Mouse (Mus musculus): ENCODE data around the gene Krt16. TPM values are rescaled to one million over a fixed set of nuclear protein-coding genes. Genes with fewer than 3 reads are reported as not detected.

Krt16 gene
- polyA plus RNA-seq (2014; fragmentation: Nextera tagmentation; extraction: Ambion mirVana): not detected in 2 replicates

DNA sequence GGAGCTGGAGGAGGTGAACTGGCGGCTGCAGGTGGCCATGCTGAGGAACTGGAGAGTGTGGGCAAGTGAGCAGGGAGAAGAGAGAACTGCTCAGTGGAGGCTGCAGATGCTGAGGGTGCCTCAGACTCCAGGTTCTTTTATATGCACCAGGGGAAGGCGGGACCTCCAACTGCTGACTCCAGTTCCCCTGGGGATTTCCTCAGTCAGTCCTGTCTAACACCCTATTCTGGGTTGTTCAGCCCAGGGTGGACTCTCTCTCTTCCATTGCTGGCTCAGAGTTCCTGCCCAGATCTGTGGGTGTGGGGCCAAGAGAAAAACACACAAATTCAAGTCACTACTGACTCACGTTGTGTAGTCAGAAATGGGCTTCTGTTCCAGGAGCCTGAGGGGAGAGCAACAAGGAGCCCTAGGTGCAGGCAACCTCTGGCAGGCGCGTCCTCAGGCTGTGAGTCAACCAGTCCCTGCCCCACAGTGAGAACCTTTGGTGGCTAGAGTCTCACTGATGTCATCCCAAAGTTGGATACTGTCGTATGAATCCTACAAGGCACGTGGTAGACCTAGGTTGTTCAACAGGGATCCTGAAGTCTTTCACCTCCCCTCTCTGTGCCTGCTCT lies at the start of gene Krt16:
Gene Krt16 (minus strand): TSS at position 51 of the 614 bp plus-strand sequence.
- Histone ChIP-seq H3K9me3 (ENCODE audit: control insufficient read depth, low read length) (no peaks in the 10 kb centered on the region), H3K4me1 (replicated peaks; ENCODE audit: control insufficient read depth, insufficient read depth, low read length) (no peaks in the 10 kb centered on the region), H3K9ac (no peak within 1 kb of the TSS), H3K4me2 (replicated peaks) (no peak within 1 kb of the TSS), H3K4me3 (replicated peaks; ENCODE audit: low read length) (no peak within 1 kb of the TSS), H3K27ac (no peak within 1 kb of the TSS), H3K36me3 (replicated peaks; ENCODE audit: control insufficient read depth, insufficient read depth) (no peaks in the 10 kb centered on the region), H3K27me3 (ENCODE audit: control insufficient read depth, insufficient read depth, low read length) (no peaks in the 10 kb centered on the region)
- no peak for ATAC-seq (ENCODE audit: low FRiP score)
- 81% methylated on average over 7 of the region's 7 CpGs for WGBS
- DNase-seq (ENCODE audit: low spot score): no peak

- Histone ChIP-seq H3K9ac (no peak overlapping the region), H3K4me3 (replicated peaks; ENCODE audit: low read length) (no peak overlapping the region), H3K36me3 (replicated peaks; ENCODE audit: control insufficient read depth, insufficient read depth) (no peaks in the 10 kb centered on the region), H3K27ac (no peak overlapping the region), H3K9me3 (ENCODE audit: control insufficient read depth, low read length) (no peaks in the 10 kb centered on the region), H3K4me1 (replicated peaks; ENCODE audit: control insufficient read depth, insufficient read depth, low read length) (no peaks in the 10 kb centered on the region), H3K27me3 (ENCODE audit: control insufficient read depth, insufficient read depth, low read length) (no peaks in the 10 kb centered on the region; the same call in 1 of the 2 replicates), H3K4me2 (replicated peaks) (peak overlapping the region; percentile 28)
- WGBS: 45% methylated on average over 5 of the region's 5 CpGs
- ATAC-seq (ENCODE audit: low FRiP score) (no peak), DNase-seq (ENCODE audit: low spot score) (no peak)
Observed at GRCm38 (mm10) chr11:100297801-100298200, 49.1 kb upstream of the Krt16 start.

GRCm38 (mm10) chr11:100295308-100295707 lies 46.6 kb upstream of the Krt16 start:
- WGBS: 6% methylated on average over 10 of the region's 10 CpGs
- Histone ChIP-seq H3K4me3 (replicated peaks; ENCODE audit: low read length) (no peak overlapping the region), H3K36me3 (replicated peaks; ENCODE audit: control insufficient read depth, insufficient read depth) (no peaks in the 10 kb centered on the region), H3K9ac (no peak overlapping the region), H3K4me1 (replicated peaks; ENCODE audit: control insufficient read depth, insufficient read depth, low read length) (no peaks in the 10 kb centered on the region), H3K27ac (no peak overlapping the region), H3K4me2 (replicated peaks) (no peak overlapping the region), H3K9me3 (ENCODE audit: control insufficient read depth, low read length) (no peaks in the 10 kb centered on the region), H3K27me3 (ENCODE audit: control insufficient read depth, insufficient read depth, low read length) (no peaks in the 10 kb centered on the region)
- ATAC-seq (ENCODE audit: low FRiP score) (no peak; the same call in 1 of the 2 replicates), DNase-seq (ENCODE audit: low spot score) (peak; percentile 89)

DNA sequence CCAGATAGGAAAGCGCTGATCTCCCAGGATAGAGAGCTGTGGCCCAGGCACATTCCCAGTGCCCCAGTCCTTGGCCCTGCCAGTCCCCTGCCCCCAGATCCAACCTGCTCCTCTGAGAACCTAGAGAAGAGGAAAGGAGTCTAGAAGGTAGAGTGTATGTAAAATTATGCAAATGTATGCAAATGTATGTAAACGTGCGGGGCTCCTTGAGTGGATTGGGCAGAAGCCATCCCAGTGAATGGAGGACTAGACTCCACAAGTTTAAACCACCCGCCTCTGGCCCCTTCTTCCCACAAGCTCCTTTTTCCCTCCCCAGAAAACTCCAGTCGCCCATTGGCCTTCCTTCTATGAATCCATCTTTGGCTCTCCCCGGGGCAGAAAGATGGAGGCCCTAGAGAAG lies 44.2 kb upstream of the Krt16 start:
- H3K27ac ChIP-seq: no peak overlapping the region
- no peak for DNase-seq (ENCODE audit: low spot score)
- 47% methylated on average over 6 of the region's 6 CpGs for WGBS
- no peaks in the 10 kb centered on the region for H3K36me3 ChIP-seq (replicated peaks; ENCODE audit: control insufficient read depth, insufficient read depth)
- H3K4me2 ChIP-seq (replicated peaks): no peak overlapping the region
- H3K27me3 ChIP-seq (ENCODE audit: control insufficient read depth, insufficient read depth, low read length): no peaks in the 10 kb centered on the region
- H3K4me1 ChIP-seq (replicated peaks; ENCODE audit: control insufficient read depth, insufficient read depth, low read length): no peaks in the 10 kb centered on the region
- no peak for ATAC-seq (ENCODE audit: low FRiP score)
- no peak overlapping the region for H3K9ac ChIP-seq
- no peaks in the 10 kb centered on the region for H3K9me3 ChIP-seq (ENCODE audit: control insufficient read depth, low read length)
- H3K4me3 ChIP-seq (replicated peaks; ENCODE audit: low read length): no peak overlapping the region

DNA sequence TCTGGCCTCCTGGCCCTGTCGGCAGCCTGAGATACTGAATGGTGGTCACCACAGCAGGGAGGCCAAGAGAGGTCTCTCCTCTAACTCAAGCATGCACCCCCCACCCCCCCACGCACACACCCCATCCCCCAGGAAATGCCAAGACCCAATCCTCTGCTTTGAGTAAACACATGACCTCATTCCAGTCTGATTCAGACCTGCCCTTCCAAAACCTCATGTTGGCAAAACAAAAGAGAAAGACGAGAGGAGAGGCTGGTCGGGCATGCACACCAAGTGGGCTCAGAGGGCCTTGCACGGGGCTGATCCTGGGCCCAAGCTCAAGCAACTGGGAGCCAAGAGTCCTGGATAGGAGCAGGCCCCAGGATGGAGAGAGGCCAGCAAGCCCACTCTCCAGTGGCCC lies 41.5 kb upstream of the Krt16 start:
- Histone ChIP-seq H3K36me3 (replicated peaks; ENCODE audit: control insufficient read depth, insufficient read depth) (no peaks in the 10 kb centered on the region), H3K27me3 (ENCODE audit: control insufficient read depth, insufficient read depth, low read length) (no peaks in the 10 kb centered on the region), H3K9ac (no peak overlapping the region), H3K27ac (no peak overlapping the region), H3K4me1 (replicated peaks; ENCODE audit: control insufficient read depth, insufficient read depth, low read length) (no peaks in the 10 kb centered on the region), H3K4me2 (replicated peaks) (no peak overlapping the region), H3K4me3 (replicated peaks; ENCODE audit: low read length) (no peak overlapping the region), H3K9me3 (ENCODE audit: control insufficient read depth, low read length) (no peaks in the 10 kb centered on the region)
- ATAC-seq (ENCODE audit: low FRiP score): no peak
- DNase-seq (ENCODE audit: low spot score): no peak
- WGBS: 52% methylated on average over 5 of the region's 5 CpGs

GRCm38 (mm10) chr11:100288942-100289341 lies 40.2 kb upstream of the Krt16 start:
- H3K27ac ChIP-seq: no peak overlapping the region
- no peaks in the 10 kb centered on the region for H3K4me1 ChIP-seq (replicated peaks; ENCODE audit: control insufficient read depth, insufficient read depth, low read length)
- no peak overlapping the region for H3K4me2 ChIP-seq (replicated peaks)
- DNase-seq (ENCODE audit: low spot score) (no peak), ATAC-seq (ENCODE audit: low FRiP score) (no peak)
- no peak overlapping the region for H3K9ac ChIP-seq
- H3K4me3 ChIP-seq (replicated peaks; ENCODE audit: low read length): no peak overlapping the region
- H3K36me3 ChIP-seq (replicated peaks; ENCODE audit: control insufficient read depth, insufficient read depth): no peaks in the 10 kb centered on the region
- WGBS: 82% methylated on average over 6 of the region's 6 CpGs
- no peaks in the 10 kb centered on the region for H3K9me3 ChIP-seq (ENCODE audit: control insufficient read depth, low read length)
- H3K27me3 ChIP-seq (ENCODE audit: control insufficient read depth, insufficient read depth, low read length): no peaks in the 10 kb centered on the region

- Histone ChIP-seq H3K4me1 (replicated peaks; ENCODE audit: control insufficient read depth, insufficient read depth, low read length) (no peaks in the 10 kb centered on the region), H3K9me3 (ENCODE audit: control insufficient read depth, low read length) (no peaks in the 10 kb centered on the region), H3K4me2 (replicated peaks) (no peak overlapping the region), H3K27ac (no peak overlapping the region), H3K27me3 (ENCODE audit: control insufficient read depth, insufficient read depth, low read length) (no peaks in the 10 kb centered on the region), H3K36me3 (replicated peaks; ENCODE audit: control insufficient read depth, insufficient read depth) (no peaks in the 10 kb centered on the region), H3K4me3 (replicated peaks; ENCODE audit: low read length) (no peak overlapping the region), H3K9ac (no peak overlapping the region)
- DNase-seq (ENCODE audit: low spot score) (no peak), ATAC-seq (ENCODE audit: low FRiP score) (no peak)
- 26% methylated on average over 10 of the region's 10 CpGs for WGBS
Observed at GRCm38 (mm10) chr11:100287024-100287423, 38.3 kb upstream of the Krt16 start.

DNA sequence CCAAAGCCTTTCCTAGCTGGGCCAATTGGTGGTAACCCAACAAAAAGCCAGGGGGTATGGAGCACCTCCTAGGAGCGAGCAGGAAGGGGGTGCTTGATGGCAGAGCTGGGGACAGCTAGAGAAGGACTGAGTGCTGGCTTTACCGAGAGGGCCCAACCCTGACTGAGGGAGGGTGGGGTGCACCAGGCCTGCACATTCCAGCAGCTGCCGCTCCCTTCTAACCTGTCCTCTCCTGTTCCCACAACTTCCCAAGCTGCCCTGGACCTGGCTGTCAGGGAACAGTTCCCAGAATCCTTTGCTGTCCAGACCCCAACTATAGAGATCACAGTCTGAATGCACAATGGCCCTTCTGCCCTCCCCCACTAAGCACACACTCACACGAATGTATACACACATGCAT lies 36.3 kb upstream of the Krt16 start:
- no peak for ATAC-seq (ENCODE audit: low FRiP score)
- WGBS: 83% methylated on average over 4 of the region's 4 CpGs
- Histone ChIP-seq H3K9ac (no peak overlapping the region), H3K4me2 (replicated peaks) (no peak overlapping the region), H3K27me3 (ENCODE audit: control insufficient read depth, insufficient read depth, low read length) (no peaks in the 10 kb centered on the region), H3K4me3 (replicated peaks; ENCODE audit: low read length) (no peak overlapping the region), H3K27ac (no peak overlapping the region), H3K4me1 (replicated peaks; ENCODE audit: control insufficient read depth, insufficient read depth, low read length) (no peaks in the 10 kb centered on the region), H3K9me3 (ENCODE audit: control insufficient read depth, low read length) (no peaks in the 10 kb centered on the region), H3K36me3 (replicated peaks; ENCODE audit: control insufficient read depth, insufficient read depth) (no peaks in the 10 kb centered on the region)
- DNase-seq (ENCODE audit: low spot score): no peak

GRCm38 (mm10) chr11:100282549-100282948 lies 33.8 kb upstream of the Krt16 start:
- Histone ChIP-seq H3K4me3 (replicated peaks; ENCODE audit: low read length) (no peak overlapping the region), H3K9me3 (ENCODE audit: control insufficient read depth, low read length) (no peaks in the 10 kb centered on the region), H3K27ac (no peak overlapping the region), H3K27me3 (ENCODE audit: control insufficient read depth, insufficient read depth, low read length) (no peaks in the 10 kb centered on the region), H3K4me1 (replicated peaks; ENCODE audit: control insufficient read depth, insufficient read depth, low read length) (no peaks in the 10 kb centered on the region), H3K36me3 (replicated peaks; ENCODE audit: control insufficient read depth, insufficient read depth) (no peaks in the 10 kb centered on the region), H3K9ac (no peak overlapping the region), H3K4me2 (replicated peaks) (no peak overlapping the region)
- ATAC-seq (ENCODE audit: low FRiP score): peak; percentile 17; the same call in 1 of the 2 replicates
- DNase-seq (ENCODE audit: low spot score): peak; percentile 78
- WGBS: 25% methylated on average over 10 of the region's 10 CpGs

Measured in hindbrain, embryonic 14.5 days (tissue).